Mouse (Mus musculus) bone marrow, adult 2 months (tissue): ENCODE results near the gene Elmsan1.

Source experiments
- CTCF ChIP-seq: fragments of 200-500 bp; IDR thresholded peaks from 2 replicates; pipeline ENCODE4 v1.5.1; 2011; ENCODE audit warnings: low read length, control low read depth; ENCODE audit not compliant: control insufficient read depth, insufficient read depth
- POLR2A ChIP-seq: fragments of 200-500 bp; IDR thresholded peaks from 2 replicates; pipeline ENCODE4 v1.6.1; 2011; ENCODE audit warnings: low read depth, mild to moderate bottlenecking, control low read depth, low read length, borderline replicate concordance; ENCODE audit not compliant: control insufficient read depth

DNA sequence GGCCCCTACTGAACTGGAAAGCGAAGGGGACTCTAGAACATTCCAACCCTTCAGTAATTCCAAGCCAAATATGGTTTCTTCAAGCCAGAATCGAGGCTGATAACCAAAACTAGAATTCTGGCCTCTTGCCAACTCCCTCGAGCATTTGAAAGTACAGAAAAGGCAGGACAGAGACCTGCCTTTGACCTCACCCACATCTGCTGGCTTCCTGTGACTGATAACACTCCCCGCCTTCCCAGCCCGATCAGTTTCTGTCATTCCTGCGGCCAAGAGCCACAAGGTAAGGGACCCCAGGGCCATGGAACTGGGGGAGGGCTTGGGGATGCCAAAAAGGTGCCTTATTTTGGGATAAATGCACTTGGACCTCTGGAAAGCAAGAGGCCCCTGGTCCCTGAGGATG lies 67.7 kb downstream of the Elmsan1 start:
- no peak for TF ChIP-seq CTCF
- peak; percentile 33; the same call in 1 of the 2 replicates for TF ChIP-seq POLR2A
